Mouse (Mus musculus) limb, embryonic 14.5 days (tissue): ENCODE data around the gene Prkcsh. TPM values are rescaled to one million over a fixed set of nuclear protein-coding genes. Genes with fewer than 3 reads are reported as not detected.

Experiments
- ATAC-seq: fragments of 200-750 bp; cut with Nextera tagmentation; 2 replicates; pipeline ENCODE4 v1.8.0; 2017; ENCODE audit warnings: low read depth, moderate number of reproducible peaks, moderate TSS enrichment; ENCODE audit not compliant: low FRiP score
- DNase-seq: peaks from one replicate; pipeline ENCODE4 v3.0.0-alpha.2; 2015; ENCODE audit warnings: low spot score
- H3K27ac ChIP-seq: fragments of 300-500 bp; sonication (generic); replicated peaks from 2 replicates; pipeline ENCODE4 v1.5.1; 2014; ENCODE audit warnings: low read depth, mild to moderate bottlenecking, low read length, moderate library complexity, mixed read lengths
- H3K27me3 ChIP-seq: fragments of 300-500 bp; sonication (generic); 2 replicates; pipeline ENCODE4 v1.6.1; 2014; ENCODE audit warnings: low read length, mixed read lengths; ENCODE audit not compliant: control insufficient read depth, insufficient read depth
- H3K36me3 ChIP-seq: fragments of 300-500 bp; sonication (generic); 2 replicates; pipeline ENCODE4 v1.6.1; 2014; ENCODE audit warnings: mild to moderate bottlenecking, low read length, moderate library complexity, mixed read lengths; ENCODE audit not compliant: control insufficient read depth, insufficient read depth
- H3K4me1 ChIP-seq: fragments of 300-500 bp; sonication (generic); 2 replicates; pipeline ENCODE4 v1.6.1; 2014; ENCODE audit warnings: antibody characterized with exemption, low read length, mixed read lengths; ENCODE audit not compliant: control insufficient read depth, insufficient read depth
- H3K4me2 ChIP-seq: fragments of 300-500 bp; sonication (generic); replicated peaks from 2 replicates; pipeline ENCODE4 v1.6.1; 2014; ENCODE audit warnings: low read depth, mild to moderate bottlenecking, low read length, moderate library complexity; ENCODE audit not compliant: severe bottlenecking
- H3K4me3 ChIP-seq: fragments of 300-500 bp; sonication (generic); replicated peaks from 2 replicates; pipeline ENCODE4 v1.5.1; 2014; ENCODE audit warnings: low read length
- H3K9ac ChIP-seq: fragments of 300-500 bp; sonication (generic); 2 replicates; pipeline ENCODE4 v1.6.1; 2014; ENCODE audit warnings: mild to moderate bottlenecking, low read depth, low read length, moderate library complexity; ENCODE audit not compliant: severe bottlenecking
- H3K9me3 ChIP-seq: fragments of 300-500 bp; sonication (generic); 2 replicates; pipeline ENCODE4 v1.6.1; 2016; ENCODE audit warnings: low read length; ENCODE audit not compliant: control insufficient read depth
- POLR2A ChIP-seq: fragments of 200-500 bp; IDR thresholded peaks from 2 replicates; pipeline ENCODE4 v1.8.0; 2012; ENCODE audit warnings: inconsistent platforms, mild to moderate bottlenecking, moderate library complexity, borderline replicate concordance; ENCODE audit not compliant: insufficient read depth, insufficient read length; ENCODE audit errors: extremely low read depth
- WGBS: fragments of 180-500 bp; shearing (Covaris S2); extraction: QIAGEN DNeasy Blood & Tissue Kit; methylation state at CpG from one replicate; pipeline ENCODE4 v1.1.7; 2014; 5-methylcytosine and 5-hydroxymethylcytosine counted together
- polyA plus RNA-seq, 2 experiments: library from polyadenylated mRNA; depleted of rRNA in 1 of 2; stranded (reverse) in 1 of 2; unstranded in 1 of 2; fragments of >200 nt; fragmentation: Nextera tagmentation in 1 of 2; extraction: Ambion mirVana in 1 of 2; gene quantifications; 2 replicates each; pipeline versions ENCODE4 v1.2.1 to v1.2.3; 2012 to 2014

Prkcsh gene
- polyA plus RNA-seq, 2 experiments: 89.0 to 156 TPM

- Histone ChIP-seq H3K9ac (no peak overlapping the region), H3K9me3 (no peaks in the 10 kb centered on the region), H3K27me3 (peaks cover 10% of the 10 kb centered on the region), H3K36me3 (no peaks in the 10 kb centered on the region), H3K27ac (no peak overlapping the region), H3K4me2 (no peak overlapping the region), H3K4me3 (no peak overlapping the region), H3K4me1 (no peaks in the 10 kb centered on the region)
- no peak for TF ChIP-seq POLR2A
- ATAC-seq (no peak), DNase-seq (no peak)
- WGBS: 88% methylated on average over 3 of the region's 3 CpGs
These were observed 6.3 kb upstream of the Prkcsh start for GRCm38 (mm10) chr9:21996178-21996867.

- H3K4me1 ChIP-seq: peaks cover 17% of the 10 kb centered on the region
- no peaks in the 10 kb centered on the region for H3K27me3 ChIP-seq
- H3K4me3 ChIP-seq: no peak overlapping the region
- peaks cover 11% of the 10 kb centered on the region for H3K36me3 ChIP-seq
- H3K9ac ChIP-seq: no peak overlapping the region
- no peak overlapping the region for H3K4me2 ChIP-seq
- no peaks in the 10 kb centered on the region for H3K9me3 ChIP-seq
- ATAC-seq (no peak), DNase-seq (no peak)
- no peak for TF ChIP-seq POLR2A
- 90% methylated on average over 6 of the region's 6 CpGs for WGBS
- no peak overlapping the region for H3K27ac ChIP-seq
These were observed 2.3 kb upstream of the Prkcsh start for GRCm38 (mm10) chr9:22000296-22000695.

GRCm38 (mm10) chr9:22001633-22002032, 973 bp upstream of the Prkcsh start:
- H3K9ac ChIP-seq: no peak overlapping the region
- H3K27me3 ChIP-seq: no peaks in the 10 kb centered on the region
- 84% methylated on average over 4 of the region's 4 CpGs for WGBS
- H3K27ac ChIP-seq: no peak overlapping the region
- ATAC-seq: no peak
- peak overlapping the region; percentile 67; the same call in 1 of the 2 replicates for H3K4me2 ChIP-seq
- no peaks in the 10 kb centered on the region for H3K9me3 ChIP-seq
- H3K4me1 ChIP-seq: peaks cover 17% of the 10 kb centered on the region
- no peak overlapping the region for H3K4me3 ChIP-seq
- TF ChIP-seq POLR2A: no peak
- H3K36me3 ChIP-seq: peaks cover 25% of the 10 kb centered on the region
- DNase-seq: no peak

- Histone ChIP-seq H3K4me1 (peaks cover 17% of the 10 kb centered on the region), H3K36me3 (peaks cover 40% of the 10 kb centered on the region), H3K4me2 (peak overlapping the region; percentile 79), H3K27ac (peak overlapping the region; percentile 29; the same call in 1 of the 2 replicates), H3K9me3 (no peaks in the 10 kb centered on the region), H3K9ac (peak overlapping the region; percentile 59), H3K27me3 (no peaks in the 10 kb centered on the region), H3K4me3 (peak overlapping the region; percentile 61)
- DNase-seq (peak; percentile 15), ATAC-seq (peak; percentile 4; the same call in 1 of the 2 replicates)
- WGBS: 2% methylated on average over 18 of the region's 18 CpGs
- no peak for TF ChIP-seq POLR2A
These were observed 553 bp downstream of the Prkcsh start for GRCm38 (mm10) chr9:22003163-22003554.

- no peak for TF ChIP-seq POLR2A
- WGBS: 94% methylated on average over 12 of the region's 12 CpGs
- Histone ChIP-seq H3K4me2 (no peak overlapping the region), H3K27ac (no peak overlapping the region), H3K27me3 (no peaks in the 10 kb centered on the region), H3K9ac (no peak overlapping the region), H3K36me3 (peaks cover 54% of the 10 kb centered on the region), H3K4me3 (no peak overlapping the region), H3K9me3 (no peaks in the 10 kb centered on the region), H3K4me1 (peaks cover 17% of the 10 kb centered on the region)
- no peak for DNase-seq
- no peak for ATAC-seq
These were observed 1.9 kb downstream of the Prkcsh start for GRCm38 (mm10) chr9:22004546-22004945.
